Mouse (Mus musculus) ES-E14 (cell line): ENCODE results near the gene Cdk1.

Experiments
- MAFK ChIP-seq: IDR thresholded peaks from 2 replicates; pipeline ENCODE4 v1.6.1; 2014; ENCODE audit warnings: mild to moderate bottlenecking, low read depth, low read length, inconsistent platforms; ENCODE audit not compliant: insufficient read depth
- ZC3H11A ChIP-seq: IDR thresholded peaks from 2 replicates; pipeline ENCODE4 v1.6.1; 2012; ENCODE audit warnings: low read depth, mild to moderate bottlenecking, inconsistent platforms, low read length, borderline replicate concordance

DNA sequence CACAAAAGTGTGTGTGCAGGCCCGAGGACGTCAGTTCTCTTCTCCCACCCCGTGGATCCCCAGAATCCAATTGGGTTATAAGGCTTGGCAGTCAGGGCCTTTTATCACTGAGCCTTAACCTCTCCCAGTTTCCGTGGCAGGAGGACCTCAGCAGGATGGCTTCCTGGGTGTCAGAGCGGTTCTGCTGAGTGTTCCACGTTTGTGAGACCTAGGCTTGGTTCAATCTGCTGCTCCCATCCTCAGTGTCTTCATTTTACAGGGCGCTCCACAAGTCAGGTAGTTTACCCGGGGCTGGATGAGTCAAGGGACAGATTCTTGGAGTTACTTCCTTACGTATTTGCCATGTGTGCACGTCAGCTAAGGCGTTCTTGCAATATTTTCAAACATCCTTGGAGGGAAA, 19.5 kb downstream of the Cdk1 start:
- no peak for TF ChIP-seq MAFK
- no peak for TF ChIP-seq ZC3H11A
